Mouse (Mus musculus): Measurements from ENCODE around the gene Acox1.

Acox1 gene

GRCm38 (mm10) chr11:116210696-116211095, 11.9 kb upstream of the Acox1 start:
- no peak for DNase-seq

DNA sequence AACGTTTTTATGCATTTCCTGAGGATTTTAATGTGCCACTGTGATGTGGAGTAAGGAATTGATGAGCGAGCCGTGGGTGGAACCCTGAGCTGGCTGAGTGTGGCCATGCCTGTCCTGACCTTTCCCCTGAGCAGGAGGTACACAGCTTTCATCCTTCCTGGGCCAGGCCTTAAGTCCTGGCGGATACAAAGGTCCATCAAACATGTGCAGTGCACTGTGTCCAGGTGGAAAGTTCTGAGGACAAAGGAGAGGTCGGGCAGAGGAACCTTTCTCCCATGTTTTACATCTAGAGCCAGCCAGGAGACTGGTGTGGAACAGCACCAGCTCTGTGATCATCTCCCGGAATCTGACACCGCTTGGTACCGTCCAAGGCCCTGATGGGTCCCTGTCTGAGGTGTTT, 10.4 kb upstream of the Acox1 start:
- no peak for DNase-seq

DNA sequence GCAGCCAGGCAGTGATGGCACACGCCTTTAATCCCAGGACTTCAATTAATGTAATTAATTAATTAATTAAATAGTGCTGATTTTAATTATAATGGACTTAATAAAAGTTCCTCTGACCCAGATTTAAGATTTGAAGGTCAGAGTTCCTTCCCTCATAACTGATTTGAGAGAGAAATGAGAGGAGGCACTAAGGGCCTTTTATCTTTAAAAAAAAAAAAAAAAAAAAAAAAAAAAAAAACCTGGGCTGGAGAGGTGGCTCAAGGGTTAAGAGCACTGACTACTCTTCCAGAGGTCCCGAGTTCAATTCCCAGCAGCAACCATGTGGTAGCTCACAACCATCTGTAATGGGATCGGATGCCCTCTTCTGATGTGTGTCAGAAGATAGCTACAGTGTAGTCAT, 9.8 kb upstream of the Acox1 start:
- DNase-seq, result no peak

GRCm38 (mm10) chr11:116206678-116207077, 7.8 kb upstream of the Acox1 start:
- no peak for DNase-seq

GRCm38 (mm10) chr11:116203150-116203549, 4.3 kb upstream of the Acox1 start:
- no peak for DNase-seq

- DNase-seq, result no peak
These were observed 2.3 kb upstream of the Acox1 start for GRCm38 (mm10) chr11:116201151-116201550.

DNA sequence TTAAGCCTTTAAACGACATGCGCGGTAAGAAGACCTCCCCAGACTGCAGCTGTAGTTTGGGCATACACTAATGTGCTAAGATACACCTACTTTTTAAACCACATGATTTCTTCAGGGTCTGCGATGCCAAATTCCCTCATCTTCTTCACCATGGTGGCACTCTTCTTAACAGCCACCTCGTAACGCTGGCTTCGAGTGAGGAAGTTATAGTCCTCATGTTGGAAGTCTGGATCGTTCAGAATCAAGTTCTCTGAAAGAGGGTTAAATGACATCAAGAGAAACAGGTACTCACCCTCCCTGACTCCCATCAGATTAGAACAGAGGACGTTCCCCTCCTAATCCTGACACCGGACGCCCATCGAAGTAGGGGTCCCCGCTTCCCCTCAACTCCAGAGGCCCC, 713 bp downstream of the Acox1 start:
- no peak for DNase-seq

DNA sequence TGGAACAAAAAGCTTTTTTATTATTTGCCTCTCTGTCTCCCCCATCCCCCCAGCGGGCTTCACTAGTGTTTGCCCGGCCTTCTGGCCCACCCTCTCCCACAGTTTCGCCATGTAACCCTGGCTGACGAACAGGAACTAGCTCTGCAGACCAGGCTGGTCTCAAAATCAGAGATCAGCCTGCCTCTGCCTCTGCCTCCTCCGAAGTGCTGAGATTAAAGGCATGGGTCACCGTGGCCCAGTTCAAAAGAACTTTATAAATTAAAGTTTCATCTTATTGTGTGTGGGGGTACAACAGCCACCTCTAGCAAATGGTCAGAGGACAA, 1.3 kb downstream of the Acox1 start:
- DNase-seq, result no peak

DNA sequence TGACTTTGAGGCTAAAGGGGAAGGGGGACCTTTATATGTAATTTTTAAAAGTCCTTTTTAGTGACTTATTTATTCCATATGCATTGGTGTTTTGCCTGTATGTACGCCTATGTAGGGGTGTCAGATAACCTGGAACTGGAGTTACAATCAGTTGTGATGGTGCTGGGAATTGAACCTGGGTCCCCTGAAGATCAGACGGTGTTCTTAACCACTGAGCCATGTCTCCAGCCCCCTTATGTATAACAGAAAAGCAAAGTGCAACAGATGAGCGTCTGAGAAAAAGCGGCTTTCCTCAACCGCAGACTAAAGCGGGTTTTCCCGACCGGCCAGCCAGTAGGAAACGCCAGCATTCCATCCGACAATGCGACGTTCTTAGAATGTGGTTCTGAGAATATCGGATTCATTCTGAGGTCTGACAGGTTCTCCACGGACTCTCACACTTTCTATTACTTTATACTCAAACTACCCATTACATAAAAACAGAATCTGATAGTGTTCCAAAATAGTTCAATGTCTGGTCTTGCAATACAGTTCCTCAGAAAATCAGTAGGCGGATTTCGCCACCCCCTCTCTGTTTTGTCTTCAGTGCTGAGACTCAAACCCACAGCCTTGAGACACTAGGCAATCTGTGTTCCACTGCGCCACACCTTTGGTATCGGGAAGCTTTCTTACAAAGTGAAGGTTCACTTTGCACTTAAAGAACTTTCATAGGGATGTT, 1.8 kb downstream of the Acox1 start:
- DNase-seq, result no peak

DNA sequence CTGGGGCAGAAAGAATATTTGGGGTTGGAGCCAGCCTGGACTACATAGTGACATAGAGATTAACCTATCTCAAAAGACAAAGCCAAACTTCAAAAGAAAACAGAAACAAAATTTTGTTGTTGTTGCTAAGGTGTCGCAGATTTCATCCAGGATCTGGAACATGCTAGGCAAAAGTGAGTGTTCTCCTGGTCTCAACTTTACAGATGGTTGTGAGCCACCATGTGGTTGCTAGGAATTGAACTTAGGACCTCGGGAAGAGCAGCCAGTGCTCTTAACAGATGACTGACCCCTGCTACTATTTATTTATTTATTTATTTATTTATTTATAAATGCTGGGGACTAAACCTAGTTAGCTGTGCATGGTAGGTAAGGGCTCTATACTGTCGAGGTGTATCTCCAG, 2.5 kb downstream of the Acox1 start:
- no peak for DNase-seq

DNA sequence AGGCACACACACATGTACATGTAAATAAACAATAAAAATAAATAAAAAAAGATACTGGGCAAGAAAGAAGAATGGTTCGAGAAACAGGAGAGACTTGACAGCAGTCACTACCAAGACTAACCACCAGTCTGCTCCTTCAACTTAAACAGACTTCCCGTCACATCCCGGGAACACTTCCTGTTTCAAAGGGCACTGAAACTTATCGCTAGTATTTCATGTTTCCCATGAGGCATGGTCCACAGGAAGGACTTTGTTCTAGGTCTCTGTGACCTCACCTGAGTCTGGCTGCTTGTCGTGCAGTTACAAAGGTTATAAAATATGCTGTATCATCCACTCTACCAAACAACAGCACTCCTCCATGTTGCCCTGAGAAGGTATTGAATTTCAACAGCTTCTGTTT, 3.6 kb downstream of the Acox1 start:
- DNase-seq, result no peak

- DNase-seq, result no peak
These were observed 4.2 kb downstream of the Acox1 start for GRCm38 (mm10) chr11:116194619-116195018.

- DNase-seq, result no peak
These were observed 11.5 kb downstream of the Acox1 start for GRCm38 (mm10) chr11:116187226-116187930.

GRCm38 (mm10) chr11:116186360-116186759, 12.5 kb downstream of the Acox1 start:
- DNase-seq, result no peak

DNA sequence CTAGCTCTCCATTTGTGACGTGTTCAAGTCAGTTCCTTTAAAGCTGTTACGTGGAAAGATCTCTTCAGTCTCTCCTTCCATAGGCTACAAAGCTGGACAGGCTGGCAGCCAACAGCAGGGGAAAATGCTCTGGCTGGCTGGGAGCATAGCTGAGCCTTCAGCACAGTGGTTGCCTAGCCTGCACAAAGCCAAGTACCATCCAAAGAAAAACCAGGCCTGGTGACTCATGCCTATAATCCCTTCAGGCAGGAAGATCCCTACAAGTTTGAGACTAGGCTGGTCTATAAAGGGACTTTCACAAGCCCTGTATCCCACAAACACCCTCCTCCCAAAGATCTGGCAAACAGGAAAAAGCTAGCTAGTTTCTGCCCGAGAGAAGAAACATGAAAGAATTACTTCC, 13.0 kb downstream of the Acox1 start:
- DNase-seq, result no peak

GRCm38 (mm10) chr11:116178411-116179121, 20.3 kb downstream of the Acox1 start:
- DNase-seq, result peak; percentile 52 to 68

DNA sequence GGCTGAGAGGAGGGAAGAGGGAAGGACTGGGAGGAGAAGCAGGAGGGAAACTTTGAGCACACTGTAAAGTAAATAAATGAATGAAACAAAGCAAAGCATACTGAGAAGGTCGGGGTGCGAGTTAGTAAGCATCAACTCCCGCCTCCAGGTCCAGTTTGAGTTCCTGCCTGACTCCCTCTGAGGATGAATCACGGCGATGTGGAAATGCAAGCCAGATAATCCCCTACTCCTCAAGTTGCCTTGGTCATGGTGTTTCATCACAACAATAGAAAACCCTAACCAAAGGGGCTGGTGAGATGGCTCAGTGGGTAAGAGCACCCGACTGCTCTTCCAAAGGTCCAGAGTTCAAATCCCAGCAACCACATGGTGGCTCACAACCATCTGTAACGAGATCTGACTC, 22.8 kb downstream of the Acox1 start:
- no peak for DNase-seq

- DNase-seq, result no peak
These were observed 23.9 kb downstream of the Acox1 start for GRCm38 (mm10) chr11:116174775-116175448.

GRCm38 (mm10) chr11:116171959-116172358, 26.9 kb downstream of the Acox1 start:
- DNase-seq, result no peak

DNA sequence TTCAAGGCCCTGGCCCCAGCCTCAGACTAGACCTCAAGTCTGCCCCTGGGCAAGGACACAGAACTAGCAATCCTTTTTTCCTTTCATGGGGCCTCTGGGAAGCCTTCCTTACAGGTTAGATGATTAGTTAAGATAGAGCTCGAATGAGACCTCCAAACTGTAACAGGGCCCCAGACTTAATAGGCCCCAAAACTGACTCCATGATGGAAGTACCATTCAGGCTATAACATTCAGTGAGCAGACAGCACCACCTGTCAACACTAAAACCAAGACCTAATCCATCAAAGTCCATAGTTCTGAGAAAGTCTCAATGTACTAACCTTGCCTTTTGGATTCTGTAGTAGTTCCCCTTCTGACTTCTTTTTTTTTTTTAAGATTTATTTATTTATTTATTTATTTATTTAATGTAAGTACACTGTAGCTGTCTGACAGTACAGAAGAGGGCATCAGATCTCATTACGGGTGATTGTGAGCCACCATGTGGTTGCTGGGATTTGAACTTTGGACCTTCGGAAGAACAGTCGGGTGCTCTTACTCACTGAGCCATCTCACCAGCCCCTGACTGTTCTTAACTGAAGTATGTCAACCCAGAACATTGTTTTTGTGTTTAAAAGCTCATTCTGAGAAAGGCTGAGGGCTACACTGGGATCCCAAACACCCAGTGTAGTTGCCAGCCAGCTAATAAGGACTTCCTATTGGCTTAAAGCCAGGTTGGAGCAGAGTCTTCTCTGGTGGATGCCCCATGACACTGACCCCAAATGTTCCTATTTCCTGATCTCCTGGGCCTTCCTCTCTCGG, 28.6 kb downstream of the Acox1 start:
- no peak for DNase-seq

DNA sequence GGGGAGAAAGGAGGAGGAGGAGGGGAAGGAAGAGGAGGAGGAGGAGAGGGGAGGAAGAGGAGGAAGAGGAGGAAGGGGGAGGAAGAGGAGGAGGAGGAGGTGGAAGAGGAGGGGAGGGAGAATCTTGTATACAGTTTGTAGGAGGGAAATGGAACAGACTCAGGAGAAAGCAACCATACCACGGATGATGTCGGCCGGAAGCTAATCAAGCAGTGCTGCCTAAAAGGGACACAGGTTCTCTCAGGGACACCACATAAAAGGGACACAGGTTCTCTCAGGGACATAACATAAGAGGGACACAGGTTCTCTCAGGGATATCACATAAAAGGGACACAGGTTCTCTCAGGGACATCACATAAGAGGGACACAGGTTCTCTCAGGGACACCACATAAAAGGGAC, 29.6 kb downstream of the Acox1 start:
- no peak for DNase-seq

- peak; percentile 95 to 96 for DNase-seq
These were observed 30.9 kb downstream of the Acox1 start, which contains the start of gene Fbf1 for GRCm38 (mm10) chr11:116167884-116168439. Gene Fbf1, minus strand, starts transcription at chr11:116168166.
